Mouse (Mus musculus): ENCODE results near the gene Baat.

DNA sequence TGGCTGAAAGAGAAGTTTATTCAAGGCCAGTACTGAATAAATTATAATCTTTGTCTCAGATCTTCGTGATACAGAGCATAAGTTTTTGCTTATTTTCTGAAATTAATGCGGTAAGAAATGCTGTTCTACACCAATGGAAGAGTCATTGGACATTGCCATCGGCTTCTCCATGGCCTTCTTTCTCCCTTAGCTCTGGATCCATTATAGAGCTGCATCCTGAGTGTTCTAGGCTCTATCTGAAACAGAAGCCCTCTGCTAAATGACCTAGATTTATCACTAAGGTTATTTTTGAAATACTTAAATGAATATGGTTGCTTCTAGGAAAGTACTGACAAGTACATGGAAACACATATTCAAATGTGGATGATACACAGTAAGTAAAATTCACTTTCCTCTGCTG, 28.7 kb upstream of the Baat start:
- TF ChIP-seq CHD2 (IDR thresholded peaks at IDR 0.05; ENCODE audit: low read depth, low read length) (no peak), MAFK (IDR thresholded peaks at IDR 0.05; ENCODE audit: insufficient read depth, low read depth, low read length) (no peak), ZNF384 (IDR thresholded peaks at IDR 0.05; ENCODE audit: low read depth, low read length) (no peak), ZC3H11A (IDR thresholded peaks at IDR 0.05; ENCODE audit: borderline replicate concordance, low read depth, low read length) (no peak), HCFC1 (IDR thresholded peaks at IDR 0.05; ENCODE audit: borderline replicate concordance, insufficient read depth, low read length) (no peak)

Data from ES-E14 (cell line).